Mouse (Mus musculus) ovary, adult 18-20 months (tissue): ENCODE measurements around the gene Ormdl2.

Source experiments
- DNase-seq: peaks from one replicate; pipeline ENCODE4 v3.0.0; 2022; ENCODE audit warnings: low spot score, mixed read lengths

Ormdl2 gene

GRCm38 (mm10) chr10:128803771-128804270 is 17.6 kb downstream of the Ormdl2 start, which contains the start of gene Dnajc14:
Gene Dnajc14, plus strand, starts transcription at chr10:128804062.
- DNase-seq = peak; percentile 49

GRCm38 (mm10) chr10:128803361-128803760 is 18.1 kb downstream of the Ormdl2 start:
- no peak for DNase-seq

GRCm38 (mm10) chr10:128802956-128803355 is 18.5 kb downstream of the Ormdl2 start:
- no peak for DNase-seq

GRCm38 (mm10) chr10:128801981-128802495 is 19.4 kb downstream of the Ormdl2 start:
- no peak for DNase-seq

DNA sequence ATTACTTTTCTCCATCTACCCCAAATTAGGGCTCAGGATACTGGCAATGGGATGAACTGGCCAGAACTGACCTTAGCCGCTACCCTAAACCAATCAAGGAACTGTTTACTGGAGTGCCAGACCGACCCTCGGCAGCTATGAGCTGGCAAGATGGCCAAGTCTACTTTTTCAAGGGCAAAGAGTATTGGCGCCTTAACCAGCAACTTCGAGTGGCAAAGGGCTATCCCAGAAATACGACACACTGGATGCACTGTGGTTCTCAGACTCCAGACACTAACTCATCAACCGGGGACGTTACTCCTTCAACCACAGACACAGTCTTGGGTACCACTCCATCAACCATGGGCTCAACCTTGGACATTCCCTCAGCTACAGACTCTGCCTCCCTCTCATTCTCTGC is 22.8 kb downstream of the Ormdl2 start:
- no peak for DNase-seq

- DNase-seq = no peak
Measured at GRCm38 (mm10) chr10:128795581-128795980, 25.9 kb downstream of the Ormdl2 start.

DNA sequence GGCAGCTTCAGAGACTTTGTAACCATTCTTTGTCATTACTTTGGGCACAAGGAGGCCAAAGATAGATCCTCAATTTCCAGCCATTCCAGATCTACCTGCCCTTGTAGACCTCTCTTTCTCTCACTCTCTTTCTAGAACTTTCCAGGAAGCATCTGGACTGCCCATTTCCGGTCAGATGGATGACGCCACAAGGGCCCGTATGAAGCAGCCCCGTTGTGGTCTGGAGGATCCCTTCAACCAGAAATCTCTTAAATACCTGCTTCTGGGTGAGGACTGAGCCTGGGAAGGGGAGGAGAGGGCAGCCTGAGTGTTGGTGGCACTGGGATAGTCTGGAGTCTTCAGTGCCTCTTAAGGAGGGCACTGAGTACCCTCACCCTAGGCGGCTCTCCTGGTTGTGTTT is 27.1 kb downstream of the Ormdl2 start:
- DNase-seq = no peak

GRCm38 (mm10) chr10:128793258-128793657 is 28.2 kb downstream of the Ormdl2 start:
- no peak for DNase-seq

- DNase-seq = no peak
Measured at GRCm38 (mm10) chr10:128792041-128792440, 29.4 kb downstream of the Ormdl2 start.

DNA sequence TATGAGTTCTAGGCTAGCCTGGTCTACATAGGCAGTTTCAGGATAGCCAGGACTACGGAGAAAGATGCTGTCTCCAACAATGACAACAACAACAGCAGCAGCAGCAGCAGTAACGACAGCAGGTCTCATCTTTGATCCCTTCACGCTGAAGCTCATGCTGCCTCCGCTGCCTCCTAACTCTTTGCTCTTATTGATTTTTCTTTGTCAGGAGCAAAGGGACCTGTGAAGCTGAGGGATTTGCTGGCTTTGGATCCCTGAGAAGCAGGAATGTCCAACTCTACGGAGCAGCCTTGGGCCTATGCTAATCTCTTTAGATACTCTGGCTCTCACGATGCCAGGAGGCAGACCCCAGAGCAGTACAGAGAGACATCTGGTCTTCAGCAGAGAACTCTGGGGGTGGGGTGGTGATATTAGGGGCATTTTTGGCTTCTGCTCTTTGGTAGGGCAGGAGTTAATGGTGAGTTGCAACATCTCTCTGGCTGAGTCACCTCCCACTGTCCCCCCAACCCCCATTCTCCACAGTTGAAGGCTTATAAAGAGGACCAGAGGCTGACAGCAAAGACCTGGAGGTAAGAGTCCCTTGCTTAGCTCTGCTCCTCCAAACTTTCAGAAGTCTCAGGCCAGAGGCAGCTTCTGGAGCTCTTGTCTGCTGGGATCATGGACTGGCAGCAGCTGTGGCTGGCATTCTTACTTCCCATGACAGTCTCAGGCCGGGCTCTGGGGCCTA is 30.9 kb downstream of the Ormdl2 start, which contains the start of gene Mmp19:
Gene Mmp19, plus strand, starts transcription at position 513 of the 727 bp plus-strand sequence.
- no peak for DNase-seq

DNA sequence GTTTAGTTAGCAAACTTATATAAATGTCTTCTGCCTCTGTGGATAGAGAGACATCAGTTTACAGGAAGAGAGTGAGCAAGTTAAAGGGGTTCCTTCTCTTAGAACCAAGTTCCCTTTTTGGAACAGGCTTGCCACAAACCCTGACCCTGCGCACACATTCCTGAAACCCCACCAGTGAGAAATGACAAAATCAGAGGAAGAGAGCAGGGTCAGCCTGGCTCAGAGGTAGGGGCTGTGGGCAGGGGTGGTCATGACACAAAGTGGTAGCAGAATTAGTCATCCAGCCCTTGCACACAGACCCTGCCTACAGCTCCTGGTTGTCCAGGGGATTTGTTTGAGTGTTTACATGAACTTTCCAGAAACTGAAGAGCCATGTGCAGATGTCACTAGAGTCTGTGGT is 41.2 kb downstream of the Ormdl2 start:
- no peak for DNase-seq

GRCm38 (mm10) chr10:128779011-128779795 is 42.2 kb downstream of the Ormdl2 start:
- peak; percentile 75 for DNase-seq

- no peak for DNase-seq
Measured at GRCm38 (mm10) chr10:128778441-128778840, 43.0 kb downstream of the Ormdl2 start.

DNA sequence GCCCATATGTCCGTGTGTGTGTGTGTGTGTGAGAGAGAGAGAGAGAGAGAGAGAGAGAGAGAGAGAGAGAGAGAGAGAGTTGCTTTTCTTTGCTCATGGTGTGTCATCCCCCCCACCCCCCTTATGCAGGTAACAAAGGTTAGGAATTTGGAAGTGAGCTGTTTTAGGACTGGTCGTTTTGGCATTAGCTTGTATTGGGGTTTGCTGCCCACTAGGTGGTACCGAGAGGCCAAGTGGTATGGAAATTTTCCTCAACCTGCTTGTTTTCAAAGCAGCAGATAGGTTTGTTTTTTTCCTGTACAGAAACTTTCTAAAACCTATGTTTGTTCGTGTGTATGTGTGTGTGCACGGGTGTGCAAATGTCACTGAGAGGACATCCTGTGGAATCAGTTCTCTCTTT is 47.8 kb downstream of the Ormdl2 start:
- DNase-seq = no peak

GRCm38 (mm10) chr10:128772895-128773294 is 48.5 kb downstream of the Ormdl2 start:
- DNase-seq = no peak
